Mouse (Mus musculus) bone marrow, adult 2 months (tissue): ENCODE data around the gene Gm45062.

ENCODE experiments used
- CTCF ChIP-seq: fragments of 200-500 bp; IDR thresholded peaks from 2 replicates; pipeline ENCODE4 v1.5.1; 2011; ENCODE audit warnings: low read length, control low read depth; ENCODE audit not compliant: control insufficient read depth, insufficient read depth
- POLR2A ChIP-seq: fragments of 200-500 bp; IDR thresholded peaks from 2 replicates; pipeline ENCODE4 v1.6.1; 2011; ENCODE audit warnings: low read depth, mild to moderate bottlenecking, control low read depth, low read length, borderline replicate concordance; ENCODE audit not compliant: control insufficient read depth

DNA sequence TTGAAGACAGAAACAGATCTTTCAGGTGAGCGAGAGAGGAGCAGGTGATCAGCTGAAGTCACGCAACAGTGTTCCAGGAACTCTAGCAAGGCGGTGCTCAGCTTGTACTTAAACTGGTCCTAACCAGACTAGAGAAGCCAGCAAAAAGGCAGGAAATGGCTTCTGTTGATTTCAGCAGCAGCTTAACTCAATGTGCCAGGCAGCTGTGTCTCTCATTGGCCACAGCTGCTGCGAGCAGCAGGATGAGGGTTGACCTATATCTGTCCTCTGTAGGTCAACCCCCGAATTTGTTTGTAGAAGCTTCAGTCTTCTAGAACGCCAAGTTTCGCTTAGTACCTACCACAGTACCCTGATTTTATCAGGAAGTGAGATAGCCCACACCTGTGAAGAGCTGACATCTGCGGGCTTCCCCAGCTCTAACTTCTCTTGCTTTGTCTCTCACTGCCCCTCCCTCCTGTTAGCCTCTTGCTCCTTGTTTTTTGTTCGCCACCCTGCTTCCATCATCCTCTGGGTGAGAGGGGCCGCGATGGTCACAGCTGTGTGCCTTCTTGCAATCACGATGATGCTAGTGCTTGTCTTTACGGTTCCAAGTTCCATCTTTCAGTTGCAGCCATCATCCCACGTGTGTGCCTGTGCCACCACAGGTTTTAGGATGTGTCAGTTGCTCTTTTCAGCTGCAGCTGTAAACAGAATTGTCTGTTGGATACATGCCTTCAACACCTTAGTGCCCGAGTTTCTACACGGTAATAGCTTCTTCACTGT lies 226.3 kb downstream of the Gm45062 start:
- TF ChIP-seq CTCF (no peak), POLR2A (no peak)
